Comparison of ENCODE assay signal across 8 mouse cellular contexts in the genomic region with DNA sequence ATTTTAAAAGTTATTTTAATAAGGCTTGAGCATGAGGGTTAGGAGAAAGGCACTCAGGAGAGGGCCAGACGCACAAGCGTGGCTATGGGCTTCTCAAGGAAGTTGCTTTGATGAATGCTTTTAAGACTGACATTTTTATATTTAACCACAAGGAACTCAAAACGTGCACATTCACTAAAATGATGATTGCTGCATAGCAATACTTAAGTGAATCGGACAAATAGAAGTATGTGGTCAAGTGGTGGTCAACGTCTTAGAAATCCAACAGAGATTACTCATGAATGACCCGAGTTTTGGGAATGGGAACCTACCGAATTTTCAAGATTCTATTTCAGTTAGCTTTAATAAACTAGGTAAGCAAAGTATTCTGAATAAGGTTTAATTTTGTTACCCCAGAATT. TPM values are rescaled to one million over a fixed set of nuclear protein-coding genes. Genes with fewer than 3 reads are reported as not detected.
DNase-seq lines count a peak whose midpoint lies in the region; ATAC-seq and TF ChIP-seq lines count a peak whose summit lies in the region.

No protein-coding gene starts in this region.

- no peak for TF ChIP-seq CTCF in G1E (IDR thresholded peaks at IDR 0.05; ENCODE audit: low read depth, low read length)
- no peak for TF ChIP-seq CTCF in forebrain, postnatal 0 days (IDR thresholded peaks at IDR 0.05; ENCODE audit: low read depth)

- H3K4me1 ChIP-seq in heart, embryonic 13.5 days: peaks cover 10% of the 10 kb centered on the region
- H3K4me1 ChIP-seq in G1E (ENCODE audit: insufficient read depth, low read depth, low read length): peaks cover 13% of the 10 kb centered on the region
- peaks cover 6% of the 10 kb centered on the region; the same call in 1 of the 2 replicates for H3K4me1 ChIP-seq in forebrain, postnatal 0 days (ENCODE audit: insufficient read depth)

- no peak overlapping the region for H3K27ac ChIP-seq in heart, embryonic 13.5 days (replicated peaks)
- no peak overlapping the region for H3K27ac ChIP-seq in forebrain, postnatal 0 days (ENCODE audit: low read depth, low read length)
- no peak overlapping the region for H3K27ac ChIP-seq in macrophage

- H3K9me3 ChIP-seq in heart, embryonic 13.5 days: no peaks in the 10 kb centered on the region
- no peaks in the 10 kb centered on the region for H3K9me3 ChIP-seq in G1E (replicated peaks)
- H3K9me3 ChIP-seq in forebrain, postnatal 0 days (ENCODE audit: low read length): no peaks in the 10 kb centered on the region

- DNase-seq in heart, adult 11 months: no peak
- no peak for DNase-seq in G1E (ENCODE audit: low spot score)
- DNase-seq in forebrain, postnatal 0 days: peak; percentile 7
- no peak for DNase-seq in left cerebral cortex, adult 8-10 months (ENCODE audit: low spot score in 2 of 2)

- WGBS in heart, embryonic 13.5 days: 50% methylated on average over 7 of the region's 7 CpGs
- 48% methylated on average over 7 of the region's 7 CpGs for WGBS in forebrain, postnatal 0 days
- WGBS in macrophage (ENCODE audit: missing documents): 45% methylated on average over 7 of the region's 7 CpGs

- no peaks in the 10 kb centered on the region for H3K27me3 ChIP-seq in heart, embryonic 13.5 days (replicated peaks)
- no peaks in the 10 kb centered on the region for H3K27me3 ChIP-seq in G1E (ENCODE audit: insufficient read depth, low read length)
- no peaks in the 10 kb centered on the region for H3K27me3 ChIP-seq in forebrain, postnatal 0 days (ENCODE audit: insufficient read depth, low read length)

- peak overlapping the region; percentile 65; the same call in 1 of the 2 replicates for H3K9ac ChIP-seq in heart, embryonic 13.5 days
- H3K9ac ChIP-seq in forebrain, postnatal 0 days: 0 out of 2 replicates have a peak overlapping the region, but pooled peaks have one; percentile 1

- no peak for ATAC-seq in heart, embryonic 13.5 days (ENCODE audit: extremely low read depth, insufficient number of reproducible peaks, low FRiP score, low TSS enrichment)
- no peak for ATAC-seq in G1E (ENCODE audit: extremely low read depth, insufficient number of reproducible peaks, low FRiP score, poor library complexity, severe bottlenecking)
- ATAC-seq in forebrain, postnatal 0 days: no peak
- ATAC-seq in inflammation-experienced regulatory T-cells, adult 6 months: no peak
- no peak for ATAC-seq in granulocyte monocyte progenitor cell, adult 5-6 weeks (replicated peaks; ENCODE audit: poor library complexity, severe bottlenecking)

- no peaks in the 10 kb centered on the region for H3K79me2 ChIP-seq in macrophage (ENCODE audit: inconsistent target)

- H3K4me2 ChIP-seq in heart, embryonic 13.5 days: peak overlapping the region; percentile 70
- H3K4me2 ChIP-seq in forebrain, postnatal 0 days (ENCODE audit: low read depth): peak overlapping the region; percentile 74

- peak overlapping the region; percentile 91 for H3K4me3 ChIP-seq in heart, embryonic 13.5 days
- H3K4me3 ChIP-seq in G1E (ENCODE audit: low read depth, low read length) (peak overlapping the region; percentile 82), macrophage (ENCODE audit: inconsistent target) (peak overlapping the region; percentile 46)
- peak overlapping the region; percentile 88 for H3K4me3 ChIP-seq in forebrain, postnatal 0 days (ENCODE audit: low read depth, low read length)

- H3K36me3 ChIP-seq in heart, embryonic 13.5 days: peaks cover 19% of the 10 kb centered on the region
- H3K36me3 ChIP-seq in G1E (replicated peaks) (peaks cover 22% of the 10 kb centered on the region), macrophage (ENCODE audit: inconsistent target) (peaks cover 13% of the 10 kb centered on the region)
- peaks cover 7% of the 10 kb centered on the region; the same call in 1 of the 2 replicates for H3K36me3 ChIP-seq in forebrain, postnatal 0 days (ENCODE audit: insufficient read depth)

RNA-seq across cellular contexts. Expression of gene Zkscan8, which starts 0.8 kb away (rescaled TPM):
- 3.8 and 4.8 TPM in 2 replicates for polyA plus RNA-seq in heart, embryonic 13.5 days (2015; fragmentation: Nextera tagmentation; extraction: Ambion mirVana)
- total RNA-seq in G1E (2014; fragmentation: Nextera tagmentation) (36.9 and 42.1 TPM in 2 replicates), G1E (2017) (14.2 and 15.7 TPM in 2 replicates)
- polyA plus RNA-seq in G1E (2012) (4.3 and 5.8 TPM in 2 replicates), macrophage (2018) (3.0 to 3.6 TPM (median 3.4 TPM) in 3 replicates)
- total RNA-seq in forebrain, postnatal 0 days (2014; rRNA removed): 7.8 and 9.5 TPM in 2 replicates
- polyA plus RNA-seq in forebrain, postnatal 0 days (2015; fragmentation: Nextera tagmentation; extraction: Ambion mirVana): 1.3 and 2.2 TPM in 2 replicates
- total RNA-seq in macrophage (2018; cell fraction: chromatin; rRNA removed): 10 to 100 TPM in 15 of 26 experiments, 1 to 10 TPM in 11; 1.8 to 32.7 (median 11.3) TPM
- 1 to 10 TPM; 1.1 to 6.3 (median 4.0) TPM for total RNA-seq in macrophage (2018; cell fraction: cytosol; rRNA removed)
- total RNA-seq in macrophage (2018; cell fraction: nucleus; rRNA removed): 10 to 100 TPM in 13 of 26 experiments, 1 to 10 TPM in 13; 2.2 to 33.4 (median 8.4) TPM
- polyA plus RNA-seq in inflammation-experienced regulatory T-cells, adult 6 months (2017; shearing (Covaris generic)): 1 to 10 TPM; 5.8 to 8.7 (median 5.9) TPM
- 10.9 TPM in 2 replicates for total RNA-seq in granulocyte monocyte progenitor cell, adult 5-6 weeks (2014; fragmentation: Nextera tagmentation)
- 7.3 and 7.8 TPM in 2 replicates for total RNA-seq in granulocyte monocyte progenitor cell, adult 5-6 weeks (2017)
- total RNA-seq in left cerebral cortex, adult 8-10 months (2022): 10 to 100 TPM; 16.2 to 16.5 (median 16.3) TPM

RNA-seq across cellular contexts. Expression of gene Olfr1366, which starts 12.5 kb away (rescaled TPM):
- not detected in 2 replicates for polyA plus RNA-seq in heart, embryonic 13.5 days (2015; fragmentation: Nextera tagmentation; extraction: Ambion mirVana)
- total RNA-seq in G1E (2014; fragmentation: Nextera tagmentation) (not detected in 2 replicates), G1E (2017) (0.23 and 0.44 TPM in 2 replicates)
- polyA plus RNA-seq in G1E (2012) (not detected in 2 replicates), macrophage (2018) (not detected in 3 replicates)
- total RNA-seq in forebrain, postnatal 0 days (2014; rRNA removed): not detected in 2 replicates
- polyA plus RNA-seq in forebrain, postnatal 0 days (2015; fragmentation: Nextera tagmentation; extraction: Ambion mirVana): 0.15 TPM in 2 replicates
- total RNA-seq in macrophage (2018; cell fraction: chromatin; rRNA removed): not detected
- total RNA-seq in macrophage (2018; cell fraction: cytosol; rRNA removed): not detected
- not detected for total RNA-seq in macrophage (2018; cell fraction: nucleus; rRNA removed)
- not detected for polyA plus RNA-seq in inflammation-experienced regulatory T-cells, adult 6 months (2017; shearing (Covaris generic))
- not detected in 2 replicates for total RNA-seq in granulocyte monocyte progenitor cell, adult 5-6 weeks (2014; fragmentation: Nextera tagmentation)
- not detected in 2 replicates for total RNA-seq in granulocyte monocyte progenitor cell, adult 5-6 weeks (2017)
- total RNA-seq in left cerebral cortex, adult 8-10 months (2022): not detected

RNA-seq across cellular contexts. Expression of gene Gm11273, which starts 28.9 kb away (rescaled TPM):
- 14.7 and 20.9 TPM in 2 replicates for polyA plus RNA-seq in heart, embryonic 13.5 days (2015; fragmentation: Nextera tagmentation; extraction: Ambion mirVana)
- 5.1 and 9.0 TPM in 2 replicates for total RNA-seq in G1E (2014; fragmentation: Nextera tagmentation)
- total RNA-seq in G1E (2017): 9.9 and 11.6 TPM in 2 replicates
- 38.3 and 48.1 TPM in 2 replicates for polyA plus RNA-seq in G1E (2012)
- 5.9 and 7.1 TPM in 2 replicates for total RNA-seq in forebrain, postnatal 0 days (2014; rRNA removed)
- polyA plus RNA-seq in forebrain, postnatal 0 days (2015; fragmentation: Nextera tagmentation; extraction: Ambion mirVana): 5.8 and 11.0 TPM in 2 replicates
- total RNA-seq in macrophage (2018; cell fraction: chromatin; rRNA removed): not detected
- total RNA-seq in macrophage (2018; cell fraction: cytosol; rRNA removed): 1 to 10 TPM in 25 of 26 experiments, under 1 TPM in 1; 0.80 to 5.0 (median 2.0) TPM
- 1 to 10 TPM in 2 of 26 experiments, not detected in 24; 2.5 to 2.7 TPM for total RNA-seq in macrophage (2018; cell fraction: nucleus; rRNA removed)
- polyA plus RNA-seq in macrophage (2018): 3.8 to 14.2 TPM (median 11.7 TPM) in 3 replicates
- polyA plus RNA-seq in inflammation-experienced regulatory T-cells, adult 6 months (2017; shearing (Covaris generic)): 10 to 100 TPM in 2 of 3 experiments, 1 to 10 TPM in 1; 5.4 to 41.4 (median 31.6) TPM
- 7.3 and 7.9 TPM in 2 replicates for total RNA-seq in granulocyte monocyte progenitor cell, adult 5-6 weeks (2014; fragmentation: Nextera tagmentation)
- total RNA-seq in granulocyte monocyte progenitor cell, adult 5-6 weeks (2017): 4.4 and 6.8 TPM in 2 replicates
- total RNA-seq in left cerebral cortex, adult 8-10 months (2022): 10 to 100 TPM; 39.0 to 60.7 (median 52.2) TPM

RNA-seq across cellular contexts. Expression of gene Olfr1535, which starts 29.6 kb away (rescaled TPM):
- polyA plus RNA-seq in heart, embryonic 13.5 days (2015; fragmentation: Nextera tagmentation; extraction: Ambion mirVana): not detected in 2 replicates
- not detected in 2 replicates for total RNA-seq in G1E (2014; fragmentation: Nextera tagmentation)
- 0.06 and 0.11 TPM in 2 replicates for total RNA-seq in G1E (2017)
- polyA plus RNA-seq in G1E (2012): not detected in 2 replicates
- not detected in 2 replicates for total RNA-seq in forebrain, postnatal 0 days (2014; rRNA removed)
- polyA plus RNA-seq in forebrain, postnatal 0 days (2015; fragmentation: Nextera tagmentation; extraction: Ambion mirVana): 0.06 and 0.07 TPM in 2 replicates
- total RNA-seq in macrophage (2018; cell fraction: chromatin; rRNA removed): not detected
- total RNA-seq in macrophage (2018; cell fraction: cytosol; rRNA removed): not detected
- total RNA-seq in macrophage (2018; cell fraction: nucleus; rRNA removed): not detected
- polyA plus RNA-seq in macrophage (2018): not detected in 3 replicates
- polyA plus RNA-seq in inflammation-experienced regulatory T-cells, adult 6 months (2017; shearing (Covaris generic)): under 1 TPM in 2 of 3 experiments, not detected in 1; 0.11 to 0.19 TPM
- total RNA-seq in granulocyte monocyte progenitor cell, adult 5-6 weeks (2014; fragmentation: Nextera tagmentation): not detected in 2 replicates
- total RNA-seq in granulocyte monocyte progenitor cell, adult 5-6 weeks (2017): not detected in 2 replicates
- total RNA-seq in left cerebral cortex, adult 8-10 months (2022): not detected

RNA-seq across cellular contexts. Expression of gene AK157302, which starts 35.1 kb away (rescaled TPM):
- 0.45 and 0.87 TPM in 2 replicates for polyA plus RNA-seq in heart, embryonic 13.5 days (2015; fragmentation: Nextera tagmentation; extraction: Ambion mirVana)
- total RNA-seq in G1E (2014; fragmentation: Nextera tagmentation) (1.1 and 1.7 TPM in 2 replicates), G1E (2017) (0.22 and 0.58 TPM in 2 replicates)
- polyA plus RNA-seq in G1E (2012) (0.07 TPM in 1 of 2 replicates, not detected in the other), macrophage (2018) (0.11 to 0.38 TPM (median 0.23 TPM) in 3 replicates)
- 0.14 and 0.31 TPM in 2 replicates for total RNA-seq in forebrain, postnatal 0 days (2014; rRNA removed)
- polyA plus RNA-seq in forebrain, postnatal 0 days (2015; fragmentation: Nextera tagmentation; extraction: Ambion mirVana): 0.42 and 0.54 TPM in 2 replicates
- under 1 TPM in 1 of 26 experiments, not detected in 25; 0.49 TPM for total RNA-seq in macrophage (2018; cell fraction: chromatin; rRNA removed)
- total RNA-seq in macrophage (2018; cell fraction: cytosol; rRNA removed): under 1 TPM in 25 of 26 experiments, not detected in 1; 0.05 to 0.55 (median 0.19) TPM
- not detected for total RNA-seq in macrophage (2018; cell fraction: nucleus; rRNA removed)
- under 1 TPM in 1 of 3 experiments, not detected in 2; 0.17 TPM for polyA plus RNA-seq in inflammation-experienced regulatory T-cells, adult 6 months (2017; shearing (Covaris generic))
- 0.21 and 1.2 TPM in 2 replicates for total RNA-seq in granulocyte monocyte progenitor cell, adult 5-6 weeks (2014; fragmentation: Nextera tagmentation)
- total RNA-seq in granulocyte monocyte progenitor cell, adult 5-6 weeks (2017): 1.1 TPM in 1 of 2 replicates, not detected in the other
- 10 to 100 TPM; 15.4 to 22.7 (median 19.3) TPM for total RNA-seq in left cerebral cortex, adult 8-10 months (2022)
